Mouse (Mus musculus) right cerebral cortex, adult 2 months (tissue): ENCODE data around the gene Ralgds.

Source experiments
- DNase-seq, 2 experiments: peaks; one replicate each; pipeline ENCODE4 v3.0.0; 2021 to 2022; ENCODE audit warnings: low spot score in 2 of 2

The Ralgds gene

DNA sequence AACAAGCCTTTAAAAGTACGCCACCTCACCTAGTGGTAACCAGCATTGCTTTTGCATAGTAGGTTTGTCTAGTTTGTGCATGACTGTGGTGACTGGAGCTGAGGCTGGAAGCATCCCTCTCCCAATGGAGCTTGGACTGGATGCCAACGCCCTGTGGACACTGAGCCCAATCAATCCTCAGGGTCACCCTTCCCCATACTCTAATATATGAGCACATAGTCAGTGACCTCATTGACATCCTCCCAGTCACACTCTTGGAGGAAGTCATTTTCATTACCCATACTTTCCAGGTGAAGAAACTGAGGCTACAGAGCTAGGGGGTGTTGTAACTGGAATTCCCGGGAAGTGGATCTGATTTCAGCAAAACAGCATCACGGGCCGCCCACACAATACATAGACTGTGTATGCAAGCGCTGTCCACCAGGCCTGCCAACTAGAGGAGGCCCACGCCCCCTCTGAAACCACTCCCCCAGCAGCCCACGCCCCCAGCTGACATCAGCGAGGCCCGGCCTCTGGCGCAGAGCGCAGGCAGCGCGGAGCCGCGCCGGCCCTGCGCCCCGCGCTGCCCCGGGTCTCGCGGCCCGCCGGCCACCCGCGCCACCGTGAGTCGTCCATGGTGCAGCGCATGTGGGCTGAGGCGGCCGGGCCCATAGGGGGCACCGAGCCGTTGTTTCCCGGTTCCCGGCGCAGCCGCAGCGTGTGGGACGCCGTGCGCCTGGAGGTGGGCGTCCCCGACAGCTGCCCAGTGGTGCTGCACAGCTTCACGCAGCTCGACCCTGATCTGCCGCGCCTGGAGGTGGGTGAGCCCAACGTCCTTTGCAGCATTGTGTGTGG, 20.2 kb downstream of the Ralgds start:
- DNase-seq, result peak; percentile 87 to 90

DNA sequence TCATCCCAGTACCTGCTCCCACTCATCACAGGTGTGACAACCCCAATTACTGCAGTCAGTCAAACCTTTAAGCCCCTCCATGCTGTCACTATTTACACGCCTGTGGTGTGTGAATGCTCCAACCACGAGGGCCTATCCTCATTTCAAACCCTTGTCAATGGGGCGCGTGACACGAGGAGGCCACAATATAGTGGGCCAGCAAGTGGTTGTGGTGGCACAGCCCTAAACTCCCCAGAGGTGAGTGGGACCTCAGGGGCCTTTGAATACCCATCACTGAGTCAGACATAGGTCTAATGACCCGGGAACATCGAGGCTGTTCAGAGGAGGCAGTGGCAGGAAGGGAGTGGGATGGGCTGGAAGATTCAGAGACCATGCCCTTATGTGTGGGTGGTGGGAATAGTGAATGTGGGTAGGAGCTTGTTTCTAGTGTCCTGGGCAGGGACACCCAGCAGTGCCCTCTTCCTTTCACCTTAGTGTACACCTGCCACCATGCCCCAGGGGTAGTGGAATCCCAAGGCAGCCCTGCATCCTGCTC, 21.0 kb downstream of the Ralgds start:
- no peak for DNase-seq

DNA sequence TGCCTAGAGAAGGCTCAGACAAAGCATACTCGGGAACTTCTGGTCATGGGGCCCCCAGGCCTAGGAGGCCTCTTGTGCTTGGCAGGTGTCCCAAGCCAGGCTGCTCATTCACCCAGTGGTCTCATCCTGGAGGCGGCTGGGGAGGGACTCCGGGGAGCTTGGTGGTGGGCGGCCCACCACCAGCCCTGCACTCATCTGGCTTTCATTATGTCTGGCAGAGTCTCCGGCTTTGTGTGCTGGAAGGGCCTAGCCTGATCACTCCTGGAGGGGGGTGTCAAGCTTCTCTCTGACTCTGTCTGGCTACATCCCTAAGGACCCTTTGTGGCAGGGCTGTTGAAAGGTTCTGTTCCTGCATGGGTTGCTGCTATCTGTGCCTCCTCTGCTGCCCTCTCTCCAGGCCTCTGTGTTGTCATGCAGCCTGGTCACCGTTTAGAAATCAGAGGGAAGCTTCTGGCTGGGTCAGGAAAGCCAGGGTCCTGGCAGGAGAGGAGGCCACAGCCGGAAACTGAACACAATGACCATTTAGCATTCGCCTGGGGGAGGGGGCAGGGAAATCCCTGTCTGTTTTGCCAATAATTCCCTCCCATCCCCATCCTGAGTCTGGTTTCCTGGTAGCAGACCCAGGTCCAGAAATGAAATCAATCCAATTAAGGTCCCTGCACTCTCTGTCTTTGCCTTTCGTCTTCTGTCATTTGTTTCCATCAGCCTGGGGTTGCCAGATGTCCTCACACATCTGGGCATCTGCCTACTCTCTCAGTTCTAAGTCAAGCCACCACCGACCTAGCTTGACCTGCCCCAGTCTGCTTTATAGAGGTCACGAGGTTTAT, 21.7 kb downstream of the Ralgds start:
- peak in 1 of 2 experiments; percentile 47 for DNase-seq

DNA sequence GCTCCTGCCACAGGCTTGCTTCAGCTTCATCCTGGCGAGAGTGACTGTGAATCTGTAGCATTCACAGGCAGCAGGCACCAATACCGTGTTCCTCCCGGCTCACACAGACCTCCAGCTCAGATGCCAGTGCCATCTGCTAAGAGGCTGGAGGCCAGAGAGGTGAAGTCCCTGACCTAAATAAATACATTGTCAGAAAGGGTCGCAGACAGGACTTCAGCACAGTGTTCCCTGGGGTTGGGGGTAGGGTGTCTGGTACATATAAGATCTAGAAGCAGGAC, 22.3 kb downstream of the Ralgds start:
- peak in 1 of 2 experiments; percentile 34 for DNase-seq

GRCm38 (mm10) chr2:28535650-28536049, 22.7 kb downstream of the Ralgds start:
- peak in 1 of 2 experiments; percentile 69 for DNase-seq

DNA sequence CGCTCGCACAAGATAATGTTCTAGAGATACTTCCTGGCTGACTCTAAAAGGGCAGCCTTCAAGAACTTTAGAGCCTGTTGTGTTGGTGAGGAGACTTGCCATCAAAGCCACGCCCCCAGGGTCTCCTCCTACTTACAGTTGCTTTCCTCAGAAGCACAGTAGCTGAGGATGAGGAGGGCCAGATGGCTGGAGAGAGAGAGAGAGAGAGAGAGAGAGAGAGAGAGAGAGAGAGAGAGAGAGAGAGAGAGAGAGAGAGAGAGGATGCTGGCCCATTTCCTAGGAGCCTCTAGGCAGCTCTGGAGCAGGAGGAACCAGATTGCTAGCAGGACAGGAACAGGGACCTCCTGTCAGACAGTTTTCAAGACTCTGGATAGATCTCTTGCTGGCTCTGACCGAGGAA, 23.2 kb downstream of the Ralgds start:
- DNase-seq, result peak in 1 of 2 experiments; percentile 25

- DNase-seq, result no peak
Observed at GRCm38 (mm10) chr2:28536766-28537633, 24.1 kb downstream of the Ralgds start.

- DNase-seq, result peak in 1 of 2 experiments; percentile 42
Observed at GRCm38 (mm10) chr2:28537634-28537920, 24.7 kb downstream of the Ralgds start.

- peak in 1 of 2 experiments; percentile 47 for DNase-seq
Observed at GRCm38 (mm10) chr2:28537995-28538816, 25.3 kb downstream of the Ralgds start.

GRCm38 (mm10) chr2:28538817-28539128, 25.8 kb downstream of the Ralgds start:
- DNase-seq, result peak in 1 of 2 experiments; percentile 22

DNA sequence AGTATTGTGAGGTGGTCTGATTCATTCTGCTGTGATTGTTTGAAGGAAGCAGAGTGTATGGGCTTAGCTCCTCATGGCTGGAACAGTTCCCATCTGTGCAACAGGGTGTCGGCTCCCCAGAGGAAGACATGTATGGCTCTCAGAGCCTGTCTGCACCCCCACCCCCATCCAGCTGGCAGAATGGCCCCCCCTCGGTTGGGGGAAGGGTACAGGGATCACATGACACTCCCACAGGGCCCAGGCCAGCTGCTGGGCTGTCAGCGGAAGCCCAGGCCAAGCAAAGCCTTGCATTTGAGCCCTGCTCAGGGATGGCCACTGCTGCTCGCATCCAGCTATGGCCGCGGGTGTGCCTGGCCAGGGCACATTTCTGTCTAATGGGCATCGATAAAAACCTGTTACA, 26.3 kb downstream of the Ralgds start:
- peak; percentile 62 to 76 for DNase-seq

DNA sequence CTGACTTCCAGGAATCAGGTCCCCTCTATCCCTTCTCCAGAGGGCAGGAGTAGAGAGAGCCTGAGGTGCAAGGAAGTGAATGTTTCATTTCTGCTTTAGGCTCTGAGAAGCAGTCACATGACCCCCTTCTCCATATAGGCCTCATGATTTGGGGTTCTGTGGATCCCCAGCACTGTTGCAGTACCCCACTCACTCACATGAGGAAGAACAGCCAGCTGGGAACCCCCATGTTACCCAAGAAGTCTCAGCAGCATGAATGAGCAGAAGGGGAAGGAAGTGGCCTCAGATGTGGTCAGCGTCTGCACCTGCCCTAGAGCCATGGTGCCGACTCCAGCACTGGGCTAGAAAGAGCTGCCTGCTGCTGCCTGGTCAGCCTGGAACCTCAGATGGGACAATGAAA, 27.0 kb downstream of the Ralgds start:
- no peak for DNase-seq

- no peak for DNase-seq
Observed at GRCm38 (mm10) chr2:28540587-28541227, 27.8 kb downstream of the Ralgds start.

DNA sequence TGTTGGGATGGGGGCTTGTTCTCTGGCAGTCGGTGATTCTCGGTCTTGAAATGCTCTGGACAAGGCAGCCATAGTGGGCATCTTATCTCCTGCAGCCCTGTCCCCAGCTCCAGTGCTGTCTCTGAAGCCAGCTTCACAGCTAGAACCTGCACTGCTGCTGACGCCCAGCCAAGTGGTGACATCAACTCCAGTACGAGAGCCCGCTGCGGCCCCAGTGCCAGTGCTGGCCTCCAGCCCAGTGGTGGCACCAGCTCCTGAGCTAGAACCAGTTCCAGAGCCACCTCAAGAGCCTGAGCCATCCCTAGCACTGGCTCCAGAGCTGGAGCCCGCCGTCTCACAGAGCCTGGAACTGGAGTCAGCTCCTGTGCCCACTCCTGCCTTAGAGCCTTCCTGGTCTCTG, 31.0 kb downstream of the Ralgds start:
- no peak for DNase-seq

GRCm38 (mm10) chr2:28545976-28546375, 33.1 kb downstream of the Ralgds start:
- DNase-seq, result no peak

DNA sequence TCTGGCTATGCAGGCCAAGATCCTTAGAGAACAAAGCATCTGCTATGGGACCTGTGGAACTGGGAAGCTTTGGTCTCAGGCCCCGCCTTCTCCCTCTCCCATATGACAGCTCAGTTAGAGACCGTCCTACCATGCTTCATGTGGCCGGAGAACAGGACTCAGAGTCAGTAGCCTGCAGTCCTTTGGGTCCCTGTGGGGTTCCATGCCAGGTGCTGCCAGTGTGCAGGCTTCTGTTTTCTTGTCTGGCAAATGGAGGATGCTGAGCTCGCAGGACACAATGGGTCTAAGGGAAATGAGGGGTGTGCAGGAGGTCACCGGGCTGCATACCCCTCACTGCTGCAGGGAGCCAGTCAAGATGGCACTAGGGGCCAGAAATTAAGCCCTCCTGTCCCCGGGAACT, 33.6 kb downstream of the Ralgds start:
- no peak for DNase-seq

- DNase-seq, result peak; percentile 84 to 85
Observed at GRCm38 (mm10) chr2:28547237-28548172, 34.6 kb downstream of the Ralgds start.

- no peak for DNase-seq
Observed at GRCm38 (mm10) chr2:28549157-28549556, 36.2 kb downstream of the Ralgds start.

DNA sequence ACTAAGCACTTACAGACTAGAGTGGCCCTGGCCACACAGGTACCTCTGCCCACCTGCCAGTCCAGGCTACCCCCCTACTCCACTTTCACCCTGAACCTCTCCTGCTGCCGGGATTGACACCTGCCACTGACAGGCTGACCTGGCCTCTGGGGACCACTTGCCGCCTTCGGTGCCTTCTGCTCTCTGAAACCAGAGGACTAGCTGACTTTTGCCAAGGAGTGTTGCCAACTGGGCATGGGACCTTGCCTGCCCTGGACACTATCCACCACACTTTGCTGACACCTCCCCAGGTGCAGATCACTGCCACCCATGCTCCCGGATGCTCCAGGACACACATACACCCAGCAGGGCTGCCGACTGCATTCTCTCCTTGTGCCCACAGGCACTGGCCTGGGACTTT, 39.4 kb downstream of the Ralgds start:
- DNase-seq, result no peak

DNA sequence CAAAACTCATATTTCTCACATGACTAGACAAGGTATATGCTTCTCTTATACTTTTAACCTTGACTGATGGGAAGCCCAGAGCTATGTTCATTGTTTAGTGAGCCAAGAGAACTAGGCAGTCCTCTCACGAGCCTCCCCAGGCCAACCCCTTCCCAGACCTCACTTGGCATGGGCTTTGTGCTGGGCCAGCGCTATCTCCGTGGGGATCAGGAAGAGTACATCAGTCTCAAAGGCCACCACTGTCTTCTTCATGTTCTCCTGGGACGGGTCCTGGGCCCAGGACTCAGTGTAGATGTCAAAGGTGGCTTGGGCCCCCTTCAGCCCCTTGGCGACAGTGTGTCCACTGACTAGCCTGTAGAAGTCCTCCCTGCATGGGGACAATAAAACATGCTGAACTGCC, 44.5 kb downstream of the Ralgds start:
- DNase-seq, result no peak
